Mouse (Mus musculus) limb, embryonic 12.5 days (tissue): ENCODE data around the gene Tedc1. TPM values are rescaled to one million over a fixed set of nuclear protein-coding genes. Genes with fewer than 3 reads are reported as not detected.
A peak's percentile ranks its signal among the peaks of the same experiment; 100 is the strongest.
"Not testable (repeated sequence)": the region's sequence is repeated elsewhere in the genome, so short reads cannot be mapped to it uniquely, and the experiment has no call there.

Experiments used
- ATAC-seq: fragments of 200-750 bp; cut with Nextera tagmentation; 2 replicates; pipeline ENCODE4 v1.8.0; 2017; ENCODE audit warnings: low read depth, moderate TSS enrichment; ENCODE audit not compliant: insufficient number of reproducible peaks, insufficient read depth, low FRiP score, low TSS enrichment
- H3K27ac ChIP-seq: fragments of 300-500 bp; sonication (generic); 2 replicates; pipeline ENCODE4 v1.5.1; 2016; ENCODE audit warnings: mild to moderate bottlenecking, moderate library complexity
- H3K27me3 ChIP-seq: fragments of 300-500 bp; sonication (generic); 2 replicates; pipeline ENCODE4 v1.6.1; 2016; ENCODE audit warnings: mild to moderate bottlenecking, moderate library complexity
- H3K36me3 ChIP-seq: fragments of 300-500 bp; sonication (generic); 2 replicates; pipeline ENCODE4 v1.6.1; 2016; ENCODE audit warnings: mild to moderate bottlenecking, moderate library complexity
- H3K4me1 ChIP-seq: fragments of 300-500 bp; sonication (generic); replicated peaks from 2 replicates; pipeline ENCODE4 v1.6.1; 2016
- H3K4me2 ChIP-seq: fragments of 300-500 bp; sonication (generic); 2 replicates; pipeline ENCODE4 v1.6.1; 2016; ENCODE audit warnings: mild to moderate bottlenecking, moderate library complexity
- H3K4me3 ChIP-seq: fragments of 300-500 bp; sonication (generic); replicated peaks from 2 replicates; pipeline ENCODE4 v1.5.1; 2016; ENCODE audit warnings: mild to moderate bottlenecking
- H3K9ac ChIP-seq: fragments of 300-500 bp; sonication (generic); replicated peaks from 2 replicates; pipeline ENCODE4 v1.6.1; 2016; ENCODE audit warnings: mild to moderate bottlenecking, moderate library complexity
- H3K9me3 ChIP-seq: fragments of 300-500 bp; sonication (generic); 2 replicates; pipeline ENCODE4 v1.6.1; 2016; ENCODE audit warnings: mild to moderate bottlenecking, moderate library complexity
- WGBS: fragments of 180-500 bp; shearing (Covaris S2); methylation state at CpG from one replicate; pipeline ENCODE4 v1.1.7; 2016; 5-methylcytosine and 5-hydroxymethylcytosine counted together
- polyA plus RNA-seq: library from polyadenylated mRNA; unstranded; fragments of >200 nt; fragmentation: Nextera tagmentation; extraction: Ambion mirVana; gene quantifications from 2 replicates; pipeline ENCODE4 v1.2.1, GENCODE M21; 2016

Gene Tedc1
- polyA plus RNA-seq, 1 experiment from 2014 or later = 44.6 TPM

GRCm38 (mm10) chr12:113186326-113187010 is 30.2 kb downstream of the Tedc1 start:
- Histone ChIP-seq H3K9me3 (no peaks in the 10 kb centered on the region), H3K27ac (no peak overlapping the region), H3K4me2 (peak overlapping the region; percentile 83), H3K4me1 (peaks cover 29% of the 10 kb centered on the region), H3K36me3 (peaks cover 26% of the 10 kb centered on the region), H3K9ac (peak overlapping the region; percentile 75), H3K27me3 (peaks cover 44% of the 10 kb centered on the region), H3K4me3 (peak overlapping the region; percentile 70)
- ATAC-seq = no peak
- 38% methylated on average over 12 of the region's 12 CpGs for WGBS

- Histone ChIP-seq H3K36me3 (peaks cover 26% of the 10 kb centered on the region), H3K9me3 (no peaks in the 10 kb centered on the region), H3K27ac (no peak overlapping the region), H3K4me1 (peaks cover 29% of the 10 kb centered on the region), H3K4me3 (peak overlapping the region; percentile 40), H3K27me3 (peaks cover 44% of the 10 kb centered on the region), H3K9ac (no peak overlapping the region), H3K4me2 (peak overlapping the region; percentile 83)
- no peak for ATAC-seq
- 54% methylated on average over 4 of the region's 4 CpGs for WGBS
Observed at GRCm38 (mm10) chr12:113187011-113187375, 30.8 kb downstream of the Tedc1 start.

- Histone ChIP-seq H3K27ac (no peak overlapping the region), H3K9me3 (no peaks in the 10 kb centered on the region), H3K36me3 (peaks cover 26% of the 10 kb centered on the region), H3K9ac (peak overlapping the region; percentile 48; the same call in 1 of the 2 replicates), H3K4me1 (peaks cover 29% of the 10 kb centered on the region), H3K4me3 (peak overlapping the region; percentile 40), H3K4me2 (peak overlapping the region; percentile 83), H3K27me3 (peaks cover 44% of the 10 kb centered on the region)
- WGBS = 4% methylated on average over 56 of the region's 56 CpGs
- no peak for ATAC-seq
Observed at GRCm38 (mm10) chr12:113187584-113188295, 31.5 kb downstream of the Tedc1 start.

GRCm38 (mm10) chr12:113188349-113189055 is 32.3 kb downstream of the Tedc1 start:
- Histone ChIP-seq H3K27ac (no peak overlapping the region), H3K4me2 (peak overlapping the region; percentile 83), H3K4me3 (no peak overlapping the region), H3K4me1 (peaks cover 29% of the 10 kb centered on the region), H3K9ac (no peak overlapping the region), H3K27me3 (peaks cover 44% of the 10 kb centered on the region), H3K36me3 (peaks cover 26% of the 10 kb centered on the region), H3K9me3 (no peaks in the 10 kb centered on the region)
- WGBS = 88% methylated on average over 51 of the region's 51 CpGs
- no peak for ATAC-seq

GRCm38 (mm10) chr12:113193423-113193822 is 37.2 kb downstream of the Tedc1 start:
- H3K9ac ChIP-seq = no peak overlapping the region
- H3K9me3 ChIP-seq = peaks cover 10% of the 10 kb centered on the region; the same call in 1 of the 2 replicates
- no peaks in the 10 kb centered on the region for H3K4me1 ChIP-seq
- WGBS = 60% methylated on average over 2 of the region's 2 CpGs
- H3K4me2 ChIP-seq = no peak overlapping the region
- H3K4me3 ChIP-seq = no peak overlapping the region
- ATAC-seq = no peak
- H3K27ac ChIP-seq = no peak overlapping the region
- peaks cover 2% of the 10 kb centered on the region; the same call in 1 of the 2 replicates for H3K27me3 ChIP-seq
- H3K36me3 ChIP-seq = peaks cover 23% of the 10 kb centered on the region

GRCm38 (mm10) chr12:113199132-113199531 is 42.9 kb downstream of the Tedc1 start:
- 96% methylated on average over 3 of the region's 6 CpGs for whole genome bisulfite sequencing
- not testable (repeated sequence) for ATAC-seq, H3K36me3 ChIP-seq, H3K27me3 ChIP-seq, H3K27ac ChIP-seq, H3K9me3 ChIP-seq, H3K4me3 ChIP-seq, H3K4me2 ChIP-seq, H3K4me1 ChIP-seq, H3K9ac ChIP-seq

GRCm38 (mm10) chr12:113201301-113201700 is 45.1 kb downstream of the Tedc1 start:
- Histone ChIP-seq H3K27ac (no peak overlapping the region), H3K4me3 (no peak overlapping the region), H3K27me3 (no peaks in the 10 kb centered on the region), H3K9me3 (no peaks in the 10 kb centered on the region), H3K9ac (no peak overlapping the region), H3K4me2 (no peak overlapping the region), H3K4me1 (no peaks in the 10 kb centered on the region), H3K36me3 (no peaks in the 10 kb centered on the region)
- 90% methylated on average over 4 of the region's 4 CpGs for WGBS
- ATAC-seq = no peak

GRCm38 (mm10) chr12:113202008-113202407 is 45.8 kb downstream of the Tedc1 start:
- Histone ChIP-seq H3K4me3 (no peak overlapping the region), H3K4me1 (no peaks in the 10 kb centered on the region), H3K9ac (no peak overlapping the region), H3K4me2 (no peak overlapping the region), H3K27ac (no peak overlapping the region), H3K9me3 (no peaks in the 10 kb centered on the region), H3K36me3 (no peaks in the 10 kb centered on the region), H3K27me3 (no peaks in the 10 kb centered on the region)
- no peak for ATAC-seq

- no peaks in the 10 kb centered on the region for H3K9me3 ChIP-seq
- H3K4me1 ChIP-seq = no peaks in the 10 kb centered on the region
- no peak overlapping the region for H3K27ac ChIP-seq
- 81% methylated on average over 7 of the region's 7 CpGs for WGBS
- H3K4me2 ChIP-seq = no peak overlapping the region
- no peak overlapping the region for H3K9ac ChIP-seq
- ATAC-seq = no peak
- no peak overlapping the region for H3K4me3 ChIP-seq
- H3K27me3 ChIP-seq = no peaks in the 10 kb centered on the region
- H3K36me3 ChIP-seq = no peaks in the 10 kb centered on the region
Observed at GRCm38 (mm10) chr12:113203522-113203921, 47.3 kb downstream of the Tedc1 start.

GRCm38 (mm10) chr12:113205251-113205942 is 49.2 kb downstream of the Tedc1 start:
- Histone ChIP-seq H3K27me3 (no peaks in the 10 kb centered on the region), H3K36me3 (no peaks in the 10 kb centered on the region), H3K4me2 (no peak overlapping the region), H3K4me1 (no peaks in the 10 kb centered on the region), H3K4me3 (no peak overlapping the region), H3K9me3 (no peaks in the 10 kb centered on the region), H3K9ac (no peak overlapping the region), H3K27ac (no peak overlapping the region)
- WGBS = 85% methylated on average over 7 of the region's 7 CpGs
- no peak for ATAC-seq

- Histone ChIP-seq H3K36me3 (no peaks in the 10 kb centered on the region), H3K9me3 (no peaks in the 10 kb centered on the region), H3K4me3 (no peak overlapping the region), H3K4me1 (no peaks in the 10 kb centered on the region), H3K4me2 (no peak overlapping the region), H3K27me3 (no peaks in the 10 kb centered on the region), H3K27ac (no peak overlapping the region), H3K9ac (no peak overlapping the region)
- WGBS = 84% methylated on average over 6 of the region's 6 CpGs
- no peak for ATAC-seq
Observed at GRCm38 (mm10) chr12:113207737-113208136, 51.5 kb downstream of the Tedc1 start.
